Mouse (Mus musculus) myocyte (in vitro differentiated cells): ENCODE measurements around the gene Coasy. TPM values are rescaled to one million over a fixed set of nuclear protein-coding genes. Genes with fewer than 3 reads are reported as not detected.

Experiments used
- H3K27me3 ChIP-seq: one replicate; pipeline ENCODE4 v1.6.1; 2011; ENCODE audit not compliant: control insufficient read depth, insufficient read depth, insufficient read length
- H3K36me3 ChIP-seq: one replicate; pipeline ENCODE4 v1.6.1; 2011; ENCODE audit not compliant: control insufficient read depth, insufficient read depth
- H3K4me2 ChIP-seq: one replicate; pipeline ENCODE4 v1.6.1; 2011; ENCODE audit warnings: low read depth, control low read depth
- H3K4me3 ChIP-seq: one replicate; pipeline ENCODE4 v1.5.1; 2011; ENCODE audit warnings: mild to moderate bottlenecking, control low read depth, moderate library complexity
- H3K79me2 ChIP-seq: one replicate; pipeline ENCODE4 v1.6.1; 2011; ENCODE audit not compliant: control insufficient read depth, insufficient read depth
- H3ac ChIP-seq: one replicate; pipeline ENCODE4 v1.6.1; 2011; ENCODE audit not compliant: control insufficient read depth, insufficient read length
- CEBPB ChIP-seq: IDR thresholded peaks from 2 replicates; pipeline ENCODE4 v1.6.1; 2011; ENCODE audit warnings: mild to moderate bottlenecking, moderate library complexity; ENCODE audit not compliant: poor library complexity, insufficient read depth, severe bottlenecking
- E2F4 ChIP-seq: IDR thresholded peaks from one replicate; pipeline ENCODE4 v1.6.1; 2011; ENCODE audit warnings: mild to moderate bottlenecking, control low read depth, moderate library complexity; ENCODE audit not compliant: insufficient read depth
- MAX ChIP-seq: IDR thresholded peaks from one replicate; pipeline ENCODE4 v1.6.1; 2011; ENCODE audit warnings: low read depth, mild to moderate bottlenecking, control low read depth
- MYOD1 ChIP-seq, 3 experiments: IDR thresholded peaks; one replicate each; pipeline ENCODE4 v1.6.1; 2011; ENCODE audit warnings: control low read depth in 2 of 3, low read depth in 2 of 3, mild to moderate bottlenecking in 2 of 3, moderate library complexity in 1 of 3; ENCODE audit not compliant: insufficient read length in 2 of 3, control insufficient read depth in 1 of 3
- MYOG ChIP-seq, 3 experiments: IDR thresholded peaks; one replicate each; pipeline ENCODE4 v1.6.1; 2011; ENCODE audit warnings: control low read depth in 2 of 3, low read depth in 2 of 3, mild to moderate bottlenecking in 2 of 3; ENCODE audit not compliant: insufficient read length in 2 of 3, control insufficient read depth in 1 of 3, insufficient read depth in 1 of 3
- POLR2A ChIP-seq: IDR thresholded peaks from one replicate; pipeline ENCODE4 v1.6.1; 2011; ENCODE audit warnings: low read depth, mild to moderate bottlenecking, control low read depth, moderate library complexity; ENCODE audit not compliant: insufficient read length
- POLR2AphosphoS2 ChIP-seq: IDR thresholded peaks from one replicate; pipeline ENCODE4 v1.6.1; 2011; ENCODE audit warnings: low read depth, control low read depth; ENCODE audit not compliant: insufficient read length
- REST ChIP-seq: IDR thresholded peaks from one replicate; pipeline ENCODE4 v1.6.1; 2011; ENCODE audit warnings: mild to moderate bottlenecking, control low read depth, moderate library complexity; ENCODE audit not compliant: insufficient read depth, insufficient read length
- SRF ChIP-seq: IDR thresholded peaks from one replicate; pipeline ENCODE4 v1.6.1; 2011; ENCODE audit warnings: low read depth; ENCODE audit not compliant: control insufficient read depth, insufficient read length
- TCF12 ChIP-seq: IDR thresholded peaks from one replicate; pipeline ENCODE4 v1.6.1; 2011; ENCODE audit warnings: mild to moderate bottlenecking, control low read depth; ENCODE audit not compliant: poor library complexity, insufficient read depth, severe bottlenecking
- TCF3 ChIP-seq: IDR thresholded peaks from one replicate; pipeline ENCODE4 v1.6.1; 2011; ENCODE audit warnings: low read depth, control low read depth; ENCODE audit not compliant: insufficient read length
- USF1 ChIP-seq: IDR thresholded peaks from one replicate; pipeline ENCODE4 v1.6.1; 2011; ENCODE audit warnings: low read depth, mild to moderate bottlenecking, control low read depth, moderate library complexity
- polyA plus RNA-seq: library from polyadenylated mRNA; unstranded; fragments of >200 nt; fragmentation: generic; extraction: Trizol; gene quantifications from one replicate; pipeline ENCODE4 v1.2.1, GENCODE M21; 2012; ENCODE audit warnings: missing spikeins

The Coasy gene
- polyA plus RNA-seq, 1 experiment = 39.7 TPM

GRCm38 (mm10) chr11:101086756-101087681, 4.7 kb downstream of the Coasy start, which contains the start of gene Mlx:
Mlx (plus strand) TSS chr11:101087277.
- Histone ChIP-seq H3ac (peak within 1 kb of the TSS; percentile 48), H3K27me3 (no peaks in the 10 kb centered on the region), H3K79me2 (peaks cover 20% of the 10 kb centered on the region), H3K4me2 (peak within 1 kb of the TSS; percentile 94), H3K4me3 (peak within 1 kb of the TSS; percentile 68), H3K36me3 (peaks cover 28% of the 10 kb centered on the region)
- TF ChIP-seq REST (no peak), MYOD1 (IDR thresholded peaks at IDR 0.05; ENCODE audit: control insufficient read depth in 1 of 3, insufficient read length in 2 of 3, low read depth in 2 of 3) (peak in 1 of 3 experiments; percentile 54), POLR2A (peak; percentile 68), TCF12 (no peak), CEBPB (no peak), E2F4 (no peak), POLR2AphosphoS2 (peak; percentile 95), USF1 (peak; percentile 99), MYOG (IDR thresholded peaks at IDR 0.05; ENCODE audit: control insufficient read depth in 1 of 3, insufficient read depth in 1 of 3, insufficient read length in 2 of 3, low read depth in 2 of 3) (peak in 1 of 3 experiments; percentile 58)

- Histone ChIP-seq H3K36me3 (peaks cover 28% of the 10 kb centered on the region), H3K4me2 (peak overlapping the region; percentile 94), H3K79me2 (peaks cover 20% of the 10 kb centered on the region), H3ac (peak overlapping the region; percentile 48), H3K27me3 (no peaks in the 10 kb centered on the region), H3K4me3 (peak overlapping the region; percentile 68)
- TF ChIP-seq REST = no peak
- no peak for TF ChIP-seq MYOG (IDR thresholded peaks at IDR 0.05; ENCODE audit: control insufficient read depth in 1 of 3, insufficient read depth in 1 of 3, insufficient read length in 2 of 3, low read depth in 2 of 3)
- TF ChIP-seq SRF = no peak
- TF ChIP-seq TCF12 = no peak
- TF ChIP-seq CEBPB = no peak
- TF ChIP-seq USF1 = no peak
- TF ChIP-seq MAX = no peak
- no peak for TF ChIP-seq MYOD1 (IDR thresholded peaks at IDR 0.05; ENCODE audit: control insufficient read depth in 1 of 3, insufficient read length in 2 of 3, low read depth in 2 of 3)
- no peak for TF ChIP-seq TCF3
- TF ChIP-seq POLR2A = no peak
- no peak for TF ChIP-seq POLR2AphosphoS2
Observed at GRCm38 (mm10) chr11:101087682-101088055, 5.3 kb downstream of the Coasy start.

- TF ChIP-seq REST = no peak
- TF ChIP-seq MAX = no peak
- no peak for TF ChIP-seq CEBPB
- no peak for TF ChIP-seq POLR2A
- TF ChIP-seq TCF3 = no peak
- no peak for TF ChIP-seq TCF12
- TF ChIP-seq E2F4 = no peak
- no peak for TF ChIP-seq USF1
- TF ChIP-seq POLR2AphosphoS2 = no peak
- TF ChIP-seq MYOD1 (IDR thresholded peaks at IDR 0.05; ENCODE audit: control insufficient read depth in 1 of 3, insufficient read length in 2 of 3, low read depth in 2 of 3) = no peak
- no peak for TF ChIP-seq MYOG (IDR thresholded peaks at IDR 0.05; ENCODE audit: control insufficient read depth in 1 of 3, insufficient read depth in 1 of 3, insufficient read length in 2 of 3, low read depth in 2 of 3)
- Histone ChIP-seq H3ac (no peak overlapping the region), H3K4me3 (no peak overlapping the region), H3K79me2 (peaks cover 10% of the 10 kb centered on the region), H3K4me2 (no peak overlapping the region), H3K36me3 (peaks cover 28% of the 10 kb centered on the region), H3K27me3 (no peaks in the 10 kb centered on the region)
Observed at GRCm38 (mm10) chr11:101089931-101090330, 7.6 kb downstream of the Coasy start.

GRCm38 (mm10) chr11:101094930-101095313, 12.6 kb downstream of the Coasy start:
- peak overlapping the region; percentile 80 for H3K4me2 ChIP-seq
- H3ac ChIP-seq = peak overlapping the region; percentile 30
- H3K79me2 ChIP-seq = no peaks in the 10 kb centered on the region
- peak overlapping the region; percentile 73 for H3K4me3 ChIP-seq
- TF ChIP-seq POLR2A (no peak), MYOG (IDR thresholded peaks at IDR 0.05; ENCODE audit: control insufficient read depth in 1 of 3, insufficient read depth in 1 of 3, insufficient read length in 2 of 3, low read depth in 2 of 3) (no peak), E2F4 (no peak), POLR2AphosphoS2 (no peak), MAX (no peak), TCF12 (no peak), TCF3 (no peak), REST (no peak), MYOD1 (IDR thresholded peaks at IDR 0.05; ENCODE audit: control insufficient read depth in 1 of 3, insufficient read length in 2 of 3, low read depth in 2 of 3) (no peak), SRF (no peak), CEBPB (no peak), USF1 (no peak)
- peaks cover 44% of the 10 kb centered on the region for H3K36me3 ChIP-seq
- H3K27me3 ChIP-seq = no peaks in the 10 kb centered on the region
